Mouse (Mus musculus) monocyte, adult 2 months (primary cell): ENCODE results near the gene Gm8206.
"Not testable (repeated sequence)": the region's sequence is repeated elsewhere in the genome, so short reads cannot be mapped to it uniquely, and the experiment has no call there.

Experiments
- DNase-seq, 2 experiments: peaks; one replicate each; pipeline ENCODE4 v3.0.0; 2022; ENCODE audit warnings: low spot score in 2 of 2, low read depth in 1 of 2

Gene Gm8206

GRCm38 (mm10) chr14:6093842-6094241 lies at the start of gene Gm8206:
Gene Gm8206 (minus strand): TSS chr14:6093942.
- DNase-seq, result not testable (repeated sequence)

- DNase-seq, result not testable (repeated sequence)
These were observed 32.0 kb upstream of the Gm8206 start, which contains the start of gene Gm3476 for GRCm38 (mm10) chr14:6125707-6126106. Gene Gm3476 (minus strand): TSS chr14:6125807.

- not testable (repeated sequence) for DNase-seq
These were observed 14.7 kb upstream of the Gm8206 start, which contains the start of gene Gm3468 for GRCm38 (mm10) chr14:6108272-6108925. Gene Gm3468 (minus strand): TSS chr14:6108665.

GRCm38 (mm10) chr14:6107500-6107899 lies 13.8 kb upstream of the Gm8206 start:
- not testable (repeated sequence) for DNase-seq

- DNase-seq, result not testable (repeated sequence)
These were observed 35.6 kb downstream of the Gm8206 start, which contains the start of gene Gm6337 for GRCm38 (mm10) chr14:6058167-6058566. Gene Gm6337 (minus strand): TSS chr14:6058267.

GRCm38 (mm10) chr14:5987136-5987535 lies 106.6 kb downstream of the Gm8206 start:
- DNase-seq, result not testable (repeated sequence)

GRCm38 (mm10) chr14:5979037-5979436 lies 114.7 kb downstream of the Gm8206 start, which contains the start of gene Gm3453:
Gene Gm3453 (minus strand): TSS chr14:5979137.
- DNase-seq, result not testable (repeated sequence)
